Mouse (Mus musculus) hindbrain, embryonic 13.5 days (tissue): ENCODE measurements around the gene Iyd. TPM values are rescaled to one million over a fixed set of nuclear protein-coding genes. Genes with fewer than 3 reads are reported as not detected.

Source experiments
- polyA plus RNA-seq: library from polyadenylated mRNA; unstranded; fragments of >200 nt; fragmentation: Nextera tagmentation; extraction: Ambion mirVana; gene quantifications from 2 replicates; pipeline ENCODE4 v1.2.1, GENCODE M21; 2015

Iyd gene
- polyA plus RNA-seq, 1 experiment from 2014 or later: 0.21 TPM

Other genes with a start within 250 kb of the Iyd start
- 42.6 and 43.3 TPM in 2 replicates for gene Ppp1r14c, start 174.2 kb upstream of the Iyd start, polyA plus RNA-seq
- 7.4 and 9.0 TPM in 2 replicates for gene Plekhg1, start 200.1 kb downstream of the Iyd start, polyA plus RNA-seq